In genomic region chr4:120188651-120189161, GRCm38 (mm10) we compare ENCODE assay signal across 9 mouse cellular contexts. TPM values are rescaled to one million over a fixed set of nuclear protein-coding genes. Genes with fewer than 3 reads are reported as not detected.
DNase-seq lines count a peak whose midpoint lies in the region; ATAC-seq and TF ChIP-seq lines count a peak whose summit lies in the region.
"Had no signal": no experiment of that assay in that cellular context is flagged by ENCODE, and none has a peak within 500 bp of the region (broad histone marks: within the 10 kb centered on the region; RNA-seq: fewer than 3 reads in every experiment).

No protein-coding gene starts in this region.

- ATAC-seq in embryonic facial prominence, embryonic 13.5 days (ENCODE audit: insufficient number of reproducible peaks, insufficient read depth, low FRiP score, low TSS enrichment, low read depth): 0 out of 2 replicates have a peak, but pooled peaks have one; percentile 30
- peak; percentile 97 for ATAC-seq in forebrain, embryonic 15.5 days (replicated peaks)
- peak; percentile 93 for ATAC-seq in megakaryocyte progenitor cell, adult 5-6 weeks (replicated peaks; ENCODE audit: poor library complexity)
- ATAC-seq in intestine, postnatal 0 days: no peak

- no peak overlapping the region for H3K9ac ChIP-seq in embryonic facial prominence, embryonic 13.5 days
- no peak overlapping the region for H3K9ac ChIP-seq in forebrain, embryonic 15.5 days (replicated peaks)
- H3K9ac ChIP-seq in intestine, postnatal 0 days (ENCODE audit: low read depth, low read length): no peak overlapping the region
- H3K9ac ChIP-seq: liver, embryonic 14.5 days had no signal

- no peaks in the 10 kb centered on the region for H3K36me3 ChIP-seq in embryonic facial prominence, embryonic 13.5 days
- H3K36me3 ChIP-seq in embryonic facial prominence, embryonic 10.5 days (replicated peaks): no peaks in the 10 kb centered on the region
- H3K36me3 ChIP-seq in forebrain, embryonic 15.5 days: no peaks in the 10 kb centered on the region
- no peaks in the 10 kb centered on the region for H3K36me3 ChIP-seq in intestine, postnatal 0 days (ENCODE audit: control insufficient read depth, insufficient read depth)

- no peak overlapping the region for H3K4me2 ChIP-seq in embryonic facial prominence, embryonic 13.5 days
- 0 out of 2 replicates have a peak overlapping the region, but pooled peaks have one; percentile 11 for H3K4me2 ChIP-seq in forebrain, embryonic 15.5 days (replicated peaks)
- H3K4me2 ChIP-seq in intestine, postnatal 0 days (replicated peaks; ENCODE audit: low read depth): no peak overlapping the region

- no peak for TF ChIP-seq CTCF in intestine, postnatal 0 days (IDR thresholded peaks at IDR 0.05; ENCODE audit: low read depth)

- H3K27ac ChIP-seq in embryonic facial prominence, embryonic 13.5 days: no peak overlapping the region
- no peak overlapping the region; the same call in 1 of the 2 replicates for H3K27ac ChIP-seq in embryonic facial prominence, embryonic 10.5 days (replicated peaks)
- peak overlapping the region; percentile 88 for H3K27ac ChIP-seq in forebrain, embryonic 15.5 days (replicated peaks)
- H3K27ac ChIP-seq in intestine, postnatal 0 days (ENCODE audit: low read depth, low read length): no peak overlapping the region
- H3K27ac ChIP-seq: liver, embryonic 14.5 days had no signal

- DNase-seq in embryonic facial prominence, embryonic 10.5 days (ENCODE audit: low spot score): no peak
- DNase-seq in adrenal gland, postnatal 25 days: peak; percentile 78
- peak; percentile 89 for DNase-seq in layer of hippocampus, adult 9-11 months
- DNase-seq in spleen, postnatal 10 days (ENCODE audit: low spot score in 2 of 2): no peak

- no peak overlapping the region for H3K4me3 ChIP-seq in embryonic facial prominence, embryonic 13.5 days
- no peak overlapping the region for H3K4me3 ChIP-seq in embryonic facial prominence, embryonic 10.5 days
- H3K4me3 ChIP-seq in forebrain, embryonic 15.5 days: no peak overlapping the region
- no peak overlapping the region for H3K4me3 ChIP-seq in intestine, postnatal 0 days (ENCODE audit: low read depth, low read length)

- no peaks in the 10 kb centered on the region for H3K4me1 ChIP-seq in embryonic facial prominence, embryonic 13.5 days
- peaks cover 28% of the 10 kb centered on the region for H3K4me1 ChIP-seq in embryonic facial prominence, embryonic 10.5 days
- H3K4me1 ChIP-seq in forebrain, embryonic 15.5 days: peaks cover 37% of the 10 kb centered on the region
- H3K4me1 ChIP-seq in intestine, postnatal 0 days (replicated peaks; ENCODE audit: control insufficient read depth, insufficient read depth, low read length): peaks cover 18% of the 10 kb centered on the region; the same call in 1 of the 2 replicates

- WGBS in embryonic facial prominence, embryonic 13.5 days: 70% methylated on average over 10 of the region's 10 CpGs
- WGBS in embryonic facial prominence, embryonic 10.5 days: 78% methylated on average over 10 of the region's 10 CpGs
- 33% methylated on average over 10 of the region's 10 CpGs for WGBS in forebrain, embryonic 15.5 days
- 60% methylated on average over 10 of the region's 10 CpGs for WGBS in intestine, postnatal 0 days

- no peaks in the 10 kb centered on the region for H3K9me3 ChIP-seq in embryonic facial prominence, embryonic 13.5 days
- H3K9me3 ChIP-seq in embryonic facial prominence, embryonic 10.5 days: no peaks in the 10 kb centered on the region
- no peaks in the 10 kb centered on the region for H3K9me3 ChIP-seq in forebrain, embryonic 15.5 days
- no peaks in the 10 kb centered on the region for H3K9me3 ChIP-seq in intestine, postnatal 0 days (ENCODE audit: control insufficient read depth)

- H3K27me3 ChIP-seq in embryonic facial prominence, embryonic 13.5 days: no peaks in the 10 kb centered on the region
- no peaks in the 10 kb centered on the region for H3K27me3 ChIP-seq in embryonic facial prominence, embryonic 10.5 days (replicated peaks; ENCODE audit: low read depth, poor library complexity, severe bottlenecking)
- no peaks in the 10 kb centered on the region for H3K27me3 ChIP-seq in forebrain, embryonic 15.5 days
- no peaks in the 10 kb centered on the region for H3K27me3 ChIP-seq in intestine, postnatal 0 days (replicated peaks; ENCODE audit: control insufficient read depth, insufficient read depth, low read length)

RNA-seq across cellular contexts. Expression of gene Edn2, which starts 27.7 kb away (rescaled TPM):
- 6.8 and 8.0 TPM in 2 replicates for polyA plus RNA-seq in embryonic facial prominence, embryonic 13.5 days (2015; fragmentation: Nextera tagmentation; extraction: Ambion mirVana)
- not detected in 2 replicates for polyA plus RNA-seq in embryonic facial prominence, embryonic 10.5 days (2016; fragmentation: Nextera tagmentation; extraction: Ambion mirVana)
- not detected in 2 replicates for total RNA-seq in adrenal gland, postnatal 25 days (2021)
- 0.27 TPM in 1 of 2 replicates, not detected in the other for polyA plus RNA-seq in forebrain, embryonic 15.5 days (2015; fragmentation: Nextera tagmentation; extraction: Ambion mirVana)
- total RNA-seq in megakaryocyte progenitor cell, adult 5-6 weeks (2015): not detected in 2 replicates
- 0.24 TPM in 1 of 2 replicates, not detected in the other for total RNA-seq in megakaryocyte progenitor cell, adult 5-6 weeks (2017)
- polyA plus RNA-seq in intestine, postnatal 0 days (2015; fragmentation: Nextera tagmentation; extraction: Ambion mirVana): 4.7 and 5.6 TPM in 2 replicates

Comparison
In these comparisons a context has a peak if more than half of its experiments do, and no peak if none do; other contexts are left out.
1. DNase-seq: peak in adrenal gland, postnatal 25 days (single experiment) and layer of hippocampus, adult 9-11 months (single experiment); none in embryonic facial prominence, embryonic 10.5 days (single experiment) and spleen, postnatal 10 days (0 of 2).